Mouse (Mus musculus) kidney, postnatal 14 days (tissue): ENCODE measurements around the gene Il18.

Source experiments
- DNase-seq: peaks from one replicate; pipeline ENCODE4 v3.0.0; 2022; ENCODE audit warnings: mixed read lengths

Gene Il18

GRCm38 (mm10) chr9:50554241-50555093 lies at the start of gene Il18:
Gene Il18, plus strand, starts transcription at chr9:50554827.
- peak; percentile 31 for DNase-seq

GRCm38 (mm10) chr9:50505405-50505804 lies 49.2 kb upstream of the Il18 start:
- DNase-seq: no peak

- no peak for DNase-seq
Observed at GRCm38 (mm10) chr9:50507570-50507969, 47.1 kb upstream of the Il18 start.

GRCm38 (mm10) chr9:50515462-50515861 lies 39.2 kb upstream of the Il18 start:
- no peak for DNase-seq

GRCm38 (mm10) chr9:50518781-50519180 lies 35.8 kb upstream of the Il18 start:
- no peak for DNase-seq

- no peak for DNase-seq
Observed at GRCm38 (mm10) chr9:50520748-50521147, 33.9 kb upstream of the Il18 start.

- DNase-seq: no peak
Observed at GRCm38 (mm10) chr9:50521562-50521961, 33.1 kb upstream of the Il18 start.

- no peak for DNase-seq
Observed at GRCm38 (mm10) chr9:50522574-50522973, 32.1 kb upstream of the Il18 start.

GRCm38 (mm10) chr9:50524936-50525335 lies 29.7 kb upstream of the Il18 start:
- no peak for DNase-seq

- no peak for DNase-seq
Observed at GRCm38 (mm10) chr9:50525585-50525984, 29.0 kb upstream of the Il18 start.

- DNase-seq: no peak
Observed at GRCm38 (mm10) chr9:50527860-50528259, 26.8 kb upstream of the Il18 start.

GRCm38 (mm10) chr9:50528293-50528892 lies 26.2 kb upstream of the Il18 start, which contains the start of gene Pts:
Gene Pts, minus strand, starts transcription at chr9:50528724.
- DNase-seq: peak; percentile 98

GRCm38 (mm10) chr9:50530890-50531289 lies 23.7 kb upstream of the Il18 start:
- peak; percentile 48 for DNase-seq

GRCm38 (mm10) chr9:50533328-50533727 lies 21.3 kb upstream of the Il18 start:
- no peak for DNase-seq

- DNase-seq: peak; percentile 13
Observed at GRCm38 (mm10) chr9:50533791-50534190, 20.8 kb upstream of the Il18 start.

GRCm38 (mm10) chr9:50535930-50536329 lies 18.7 kb upstream of the Il18 start:
- DNase-seq: no peak

- DNase-seq: no peak
Observed at GRCm38 (mm10) chr9:50536603-50537135, 18.0 kb upstream of the Il18 start.

GRCm38 (mm10) chr9:50537295-50537694 lies 17.3 kb upstream of the Il18 start:
- no peak for DNase-seq

- no peak for DNase-seq
Observed at GRCm38 (mm10) chr9:50540170-50540569, 14.5 kb upstream of the Il18 start.

GRCm38 (mm10) chr9:50542401-50542800 lies 12.2 kb upstream of the Il18 start:
- no peak for DNase-seq

- no peak for DNase-seq
Observed at GRCm38 (mm10) chr9:50547859-50548478, 6.7 kb upstream of the Il18 start.

- DNase-seq: no peak
Observed at GRCm38 (mm10) chr9:50548936-50549335, 5.7 kb upstream of the Il18 start.

GRCm38 (mm10) chr9:50552206-50552605 lies 2.4 kb upstream of the Il18 start:
- no peak for DNase-seq

- DNase-seq: no peak
Observed at GRCm38 (mm10) chr9:50553547-50553946, 1.1 kb upstream of the Il18 start.
